Mouse (Mus musculus) liver, embryonic 14.5 days (tissue): ENCODE measurements around the gene Zfp987.
"Not testable (repeated sequence)": the region's sequence is repeated elsewhere in the genome, so short reads cannot be mapped to it uniquely, and the experiment has no call there.

Source experiments
- CTCF ChIP-seq: IDR thresholded peaks from 2 replicates; pipeline ENCODE4 v1.5.1; 2016; ENCODE audit warnings: antibody characterized with exemption, low read depth, control low read depth
- EP300 ChIP-seq: IDR thresholded peaks from 2 replicates; pipeline ENCODE4 v1.6.1; 2016; ENCODE audit warnings: antibody characterized with exemption, low read depth

GRCm38 (mm10) chr4:146173378-146174226 is 76.5 kb downstream of the Zfp987 start:
- TF ChIP-seq CTCF, EP300: not testable (repeated sequence)
